Mouse (Mus musculus): ENCODE measurements around the gene Heatr5a. TPM values are rescaled to one million over a fixed set of nuclear protein-coding genes. Genes with fewer than 3 reads are reported as not detected.
A peak's percentile ranks its signal among the peaks of the same experiment; 100 is the strongest.

Gene Heatr5a
- polyA plus RNA-seq, 1 experiment, result 0.07 TPM

GRCm38 (mm10) chr12:51847953-51848680, 123.0 kb downstream of the Heatr5a start:
- Histone ChIP-seq H3K27me3 (ENCODE audit: control insufficient read depth) (no peaks in the 10 kb centered on the region), H3K9me3 (ENCODE audit: control insufficient read depth, low read length) (no peaks in the 10 kb centered on the region), H3K4me3 (replicated peaks) (no peak overlapping the region), H3K4me1 (ENCODE audit: control insufficient read depth) (peaks cover 89% of the 10 kb centered on the region), H3K36me3 (ENCODE audit: control insufficient read depth) (peaks cover 16% of the 10 kb centered on the region)
- TF ChIP-seq GATA1 (IDR thresholded peaks at IDR 0.05; ENCODE audit: low read length), result no peak
- TF ChIP-seq TAL1 (IDR thresholded peaks at IDR 0.05; ENCODE audit: low read length), result no peak

GRCm38 (mm10) chr12:51845261-51845660, 125.9 kb downstream of the Heatr5a start:
- Histone ChIP-seq H3K9me3 (ENCODE audit: control insufficient read depth, low read length) (no peaks in the 10 kb centered on the region), H3K4me3 (replicated peaks) (peak overlapping the region; percentile 74), H3K36me3 (ENCODE audit: control insufficient read depth) (peaks cover 13% of the 10 kb centered on the region), H3K4me1 (ENCODE audit: control insufficient read depth) (peaks cover 91% of the 10 kb centered on the region), H3K27me3 (ENCODE audit: control insufficient read depth) (no peaks in the 10 kb centered on the region)
- TF ChIP-seq GATA1 (IDR thresholded peaks at IDR 0.05; ENCODE audit: low read length), result no peak
- no peak for TF ChIP-seq TAL1 (IDR thresholded peaks at IDR 0.05; ENCODE audit: low read length)

GRCm38 (mm10) chr12:51844771-51845256, 126.3 kb downstream of the Heatr5a start:
- peak overlapping the region; percentile 74 for H3K4me3 ChIP-seq (replicated peaks)
- H3K27me3 ChIP-seq (ENCODE audit: control insufficient read depth), result no peaks in the 10 kb centered on the region
- no peaks in the 10 kb centered on the region for H3K9me3 ChIP-seq (ENCODE audit: control insufficient read depth, low read length)
- peak; percentile 51; the same call in 2 of the 3 replicates for TF ChIP-seq TAL1 (IDR thresholded peaks at IDR 0.05; ENCODE audit: low read length)
- TF ChIP-seq GATA1 (IDR thresholded peaks at IDR 0.05; ENCODE audit: low read length), result peak; percentile 73
- peaks cover 88% of the 10 kb centered on the region for H3K4me1 ChIP-seq (ENCODE audit: control insufficient read depth)
- H3K36me3 ChIP-seq (ENCODE audit: control insufficient read depth), result peaks cover 13% of the 10 kb centered on the region

- no peaks in the 10 kb centered on the region for H3K27me3 ChIP-seq (ENCODE audit: control insufficient read depth)
- H3K4me3 ChIP-seq (replicated peaks), result peak overlapping the region; percentile 74
- peaks cover 87% of the 10 kb centered on the region for H3K4me1 ChIP-seq (ENCODE audit: control insufficient read depth)
- no peaks in the 10 kb centered on the region for H3K9me3 ChIP-seq (ENCODE audit: control insufficient read depth, low read length)
- TF ChIP-seq TAL1 (IDR thresholded peaks at IDR 0.05; ENCODE audit: low read length) (no peak), GATA1 (IDR thresholded peaks at IDR 0.05; ENCODE audit: low read length) (0 out of 2 replicates have a peak, but pooled peaks have one; percentile 36)
- peaks cover 11% of the 10 kb centered on the region for H3K36me3 ChIP-seq (ENCODE audit: control insufficient read depth)
Measured at GRCm38 (mm10) chr12:51843576-51844520, 127.3 kb downstream of the Heatr5a start.

- Histone ChIP-seq H3K4me1 (ENCODE audit: control insufficient read depth) (peaks cover 80% of the 10 kb centered on the region), H3K36me3 (ENCODE audit: control insufficient read depth) (peaks cover 11% of the 10 kb centered on the region), H3K4me3 (replicated peaks) (peak overlapping the region; percentile 41), H3K9me3 (ENCODE audit: control insufficient read depth, low read length) (no peaks in the 10 kb centered on the region), H3K27me3 (ENCODE audit: control insufficient read depth) (no peaks in the 10 kb centered on the region)
- TF ChIP-seq GATA1 (IDR thresholded peaks at IDR 0.05; ENCODE audit: low read length), result peak; percentile 78
- TF ChIP-seq TAL1 (IDR thresholded peaks at IDR 0.05; ENCODE audit: low read length), result peak; percentile 87
Measured at GRCm38 (mm10) chr12:51842081-51842864, 128.8 kb downstream of the Heatr5a start.

GRCm38 (mm10) chr12:51839856-51840255, 131.3 kb downstream of the Heatr5a start:
- Histone ChIP-seq H3K27me3 (ENCODE audit: control insufficient read depth) (no peaks in the 10 kb centered on the region), H3K9me3 (ENCODE audit: control insufficient read depth, low read length) (no peaks in the 10 kb centered on the region), H3K4me1 (ENCODE audit: control insufficient read depth) (peaks cover 68% of the 10 kb centered on the region), H3K4me3 (replicated peaks) (no peak overlapping the region), H3K36me3 (ENCODE audit: control insufficient read depth) (peaks cover 7% of the 10 kb centered on the region)
- TF ChIP-seq GATA1 (IDR thresholded peaks at IDR 0.05; ENCODE audit: low read length), result no peak
- no peak for TF ChIP-seq TAL1 (IDR thresholded peaks at IDR 0.05; ENCODE audit: low read length)

- Histone ChIP-seq H3K4me1 (ENCODE audit: control insufficient read depth) (peaks cover 51% of the 10 kb centered on the region), H3K27me3 (ENCODE audit: control insufficient read depth) (no peaks in the 10 kb centered on the region), H3K9me3 (ENCODE audit: control insufficient read depth, low read length) (no peaks in the 10 kb centered on the region), H3K4me3 (replicated peaks) (no peak overlapping the region), H3K36me3 (ENCODE audit: control insufficient read depth) (peaks cover 15% of the 10 kb centered on the region)
- TF ChIP-seq TAL1 (IDR thresholded peaks at IDR 0.05; ENCODE audit: low read length) (no peak), GATA1 (IDR thresholded peaks at IDR 0.05; ENCODE audit: low read length) (no peak)
Measured at GRCm38 (mm10) chr12:51835219-51835618, 135.9 kb downstream of the Heatr5a start.

- Histone ChIP-seq H3K9me3 (ENCODE audit: control insufficient read depth, low read length) (no peaks in the 10 kb centered on the region), H3K27me3 (ENCODE audit: control insufficient read depth) (no peaks in the 10 kb centered on the region), H3K4me3 (replicated peaks) (peak overlapping the region; percentile 100), H3K4me1 (ENCODE audit: control insufficient read depth) (peaks cover 48% of the 10 kb centered on the region), H3K36me3 (ENCODE audit: control insufficient read depth) (peaks cover 21% of the 10 kb centered on the region)
- TF ChIP-seq TAL1 (IDR thresholded peaks at IDR 0.05; ENCODE audit: low read length) (no peak), GATA1 (IDR thresholded peaks at IDR 0.05; ENCODE audit: low read length) (no peak)
Measured at GRCm38 (mm10) chr12:51831931-51832330, 139.2 kb downstream of the Heatr5a start.
